Mouse (Mus musculus) heart, embryonic 11.5 days (tissue): ENCODE measurements around the gene Spata33. TPM values are rescaled to one million over a fixed set of nuclear protein-coding genes. Genes with fewer than 3 reads are reported as not detected.
A peak's percentile ranks its signal among the peaks of the same experiment; 100 is the strongest.

Source experiments
- ATAC-seq: fragments of 200-750 bp; cut with Nextera tagmentation; replicated peaks from 2 replicates; pipeline ENCODE4 v1.8.0; 2017; ENCODE audit warnings: moderate library complexity; ENCODE audit not compliant: insufficient number of reproducible peaks, low FRiP score, low TSS enrichment
- H3K27ac ChIP-seq: fragments of 300-500 bp; sonication (generic); 2 replicates; pipeline ENCODE4 v1.5.1; 2014; ENCODE audit warnings: mild to moderate bottlenecking, low read depth, low read length
- H3K27me3 ChIP-seq: fragments of 300-500 bp; sonication (generic); 2 replicates; pipeline ENCODE4 v1.6.1; 2014; ENCODE audit warnings: mild to moderate bottlenecking, low read length, mixed read lengths; ENCODE audit not compliant: control insufficient read depth, insufficient read depth
- H3K36me3 ChIP-seq: fragments of 300-500 bp; sonication (generic); 2 replicates; pipeline ENCODE4 v1.6.1; 2014; ENCODE audit warnings: mild to moderate bottlenecking, low read length, moderate library complexity, mixed read lengths; ENCODE audit not compliant: control insufficient read depth, insufficient read depth
- H3K4me1 ChIP-seq: fragments of 300-500 bp; sonication (generic); 2 replicates; pipeline ENCODE4 v1.6.1; 2014; ENCODE audit warnings: low read length; ENCODE audit not compliant: control insufficient read depth, insufficient read depth
- H3K4me2 ChIP-seq: fragments of 300-500 bp; sonication (generic); 2 replicates; pipeline ENCODE4 v1.6.1; 2014; ENCODE audit warnings: mild to moderate bottlenecking, moderate library complexity
- H3K4me3 ChIP-seq: fragments of 300-500 bp; sonication (generic); 2 replicates; pipeline ENCODE4 v1.5.1; 2014; ENCODE audit warnings: low read depth, low read length
- H3K9ac ChIP-seq: fragments of 300-500 bp; sonication (generic); 2 replicates; pipeline ENCODE4 v1.6.1; 2014; ENCODE audit warnings: mild to moderate bottlenecking, low read depth, low read length, moderate library complexity
- H3K9me3 ChIP-seq: fragments of 300-500 bp; sonication (generic); replicated peaks from 2 replicates; pipeline ENCODE4 v1.6.1; 2016; ENCODE audit warnings: low read length; ENCODE audit not compliant: control insufficient read depth
- WGBS: fragments of 180-500 bp; shearing (Covaris S2); extraction: QIAGEN DNeasy Blood & Tissue Kit; methylation state at CpG from one replicate; pipeline ENCODE4 v1.1.7; 2014; ENCODE audit not compliant: insufficient replicate concordance; 5-methylcytosine and 5-hydroxymethylcytosine counted together
- polyA plus RNA-seq: library from polyadenylated mRNA; unstranded; fragments of >200 nt; fragmentation: Nextera tagmentation; extraction: Ambion mirVana; gene quantifications from 2 replicates; pipeline ENCODE4 v1.2.1, GENCODE M21; 2014

The Spata33 gene
- polyA plus RNA-seq, 1 experiment from 2014 or later: 5.0 TPM

- Histone ChIP-seq H3K9me3 (no peaks in the 10 kb centered on the region), H3K4me2 (peak within 1 kb of the TSS; percentile 80), H3K27ac (no peak within 1 kb of the TSS), H3K4me3 (peak within 1 kb of the TSS; percentile 50), H3K27me3 (peaks cover 31% of the 10 kb centered on the region), H3K4me1 (peaks cover 7% of the 10 kb centered on the region; the same call in 1 of the 2 replicates), H3K36me3 (no peaks in the 10 kb centered on the region), H3K9ac (peak within 1 kb of the TSS; percentile 56)
- WGBS: 2% methylated on average over 57 of the region's 57 CpGs
- peak; percentile 78 for ATAC-seq
Measured at GRCm38 (mm10) chr8:123235520-123236497, 23.2 kb downstream of the Spata33 start, which contains the start of gene Spata2l. Spata2l (minus strand) TSS chr8:123236233.

GRCm38 (mm10) chr8:123239398-123239797 lies 26.8 kb downstream of the Spata33 start:
- no peak for ATAC-seq
- peaks cover 7% of the 10 kb centered on the region; the same call in 1 of the 2 replicates for H3K4me1 ChIP-seq

GRCm38 (mm10) chr8:123242107-123242923 lies 29.7 kb downstream of the Spata33 start:
- H3K27ac ChIP-seq: no peak overlapping the region
- H3K9ac ChIP-seq: no peak overlapping the region
- peaks cover 21% of the 10 kb centered on the region for H3K36me3 ChIP-seq
- H3K4me2 ChIP-seq: no peak overlapping the region
- ATAC-seq: no peak
- H3K9me3 ChIP-seq: no peaks in the 10 kb centered on the region
- WGBS: 78% methylated on average over 7 of the region's 7 CpGs
- H3K4me3 ChIP-seq: no peak overlapping the region
- no peaks in the 10 kb centered on the region for H3K27me3 ChIP-seq
- no peaks in the 10 kb centered on the region for H3K4me1 ChIP-seq

More at GRCm38 (mm10) chr8:123239398-123239797, 26.8 kb downstream of the Spata33 start:
- H3K4me2 ChIP-seq: no peak overlapping the region
- peaks cover 5% of the 10 kb centered on the region for H3K36me3 ChIP-seq
- no peaks in the 10 kb centered on the region for H3K9me3 ChIP-seq
- no peak overlapping the region for H3K4me3 ChIP-seq
- no peak overlapping the region for H3K9ac ChIP-seq
- 88% methylated on average over 10 of the region's 10 CpGs for WGBS
- no peak overlapping the region for H3K27ac ChIP-seq
- peaks cover 17% of the 10 kb centered on the region for H3K27me3 ChIP-seq

- Histone ChIP-seq H3K36me3 (peaks cover 25% of the 10 kb centered on the region), H3K27me3 (no peaks in the 10 kb centered on the region), H3K4me1 (no peaks in the 10 kb centered on the region), H3K4me3 (no peak overlapping the region), H3K27ac (no peak overlapping the region), H3K9me3 (no peaks in the 10 kb centered on the region), H3K4me2 (no peak overlapping the region), H3K9ac (no peak overlapping the region)
- no peak for ATAC-seq
- WGBS: 63% methylated on average over 11 of the region's 11 CpGs
Measured at GRCm38 (mm10) chr8:123243053-123243452, 30.4 kb downstream of the Spata33 start.

GRCm38 (mm10) chr8:123244382-123244781 lies 31.8 kb downstream of the Spata33 start:
- WGBS: 85% methylated on average over 4 of the region's 4 CpGs
- H3K36me3 ChIP-seq: peaks cover 33% of the 10 kb centered on the region
- no peak for ATAC-seq

GRCm38 (mm10) chr8:123245543-123245942 lies 32.9 kb downstream of the Spata33 start:
- no peak overlapping the region for H3K27ac ChIP-seq
- H3K36me3 ChIP-seq: peaks cover 39% of the 10 kb centered on the region
- H3K9ac ChIP-seq: no peak overlapping the region
- ATAC-seq: no peak
- no peaks in the 10 kb centered on the region for H3K27me3 ChIP-seq
- 87% methylated on average over 12 of the region's 12 CpGs for WGBS
- H3K4me1 ChIP-seq: no peaks in the 10 kb centered on the region
- no peak overlapping the region for H3K4me3 ChIP-seq
- no peak overlapping the region for H3K4me2 ChIP-seq
- H3K9me3 ChIP-seq: no peaks in the 10 kb centered on the region

More at GRCm38 (mm10) chr8:123244382-123244781, 31.8 kb downstream of the Spata33 start:
- no peaks in the 10 kb centered on the region for H3K4me1 ChIP-seq
- H3K9ac ChIP-seq: no peak overlapping the region
- H3K27ac ChIP-seq: no peak overlapping the region
- no peaks in the 10 kb centered on the region for H3K27me3 ChIP-seq
- H3K4me3 ChIP-seq: no peak overlapping the region
- no peaks in the 10 kb centered on the region for H3K9me3 ChIP-seq
- no peak overlapping the region for H3K4me2 ChIP-seq

- H3K9me3 ChIP-seq: no peaks in the 10 kb centered on the region
- H3K27me3 ChIP-seq: no peaks in the 10 kb centered on the region
- 92% methylated on average over 6 of the region's 6 CpGs for whole genome bisulfite sequencing
- H3K4me1 ChIP-seq: peaks cover 5% of the 10 kb centered on the region
- H3K4me2 ChIP-seq: no peak overlapping the region
- H3K9ac ChIP-seq: no peak overlapping the region
- H3K4me3 ChIP-seq: no peak overlapping the region
- no peak for ATAC-seq
- no peak overlapping the region for H3K27ac ChIP-seq
- H3K36me3 ChIP-seq: peaks cover 42% of the 10 kb centered on the region
Measured at GRCm38 (mm10) chr8:123247748-123248147, 35.1 kb downstream of the Spata33 start.

- H3K27ac ChIP-seq: no peak overlapping the region
- no peak for ATAC-seq
- H3K9ac ChIP-seq: no peak overlapping the region
- H3K27me3 ChIP-seq: no peaks in the 10 kb centered on the region
- H3K4me1 ChIP-seq: peaks cover 11% of the 10 kb centered on the region
- no peak overlapping the region for H3K4me2 ChIP-seq
- H3K9me3 ChIP-seq: no peaks in the 10 kb centered on the region
- no peak overlapping the region for H3K4me3 ChIP-seq
- 93% methylated on average over 8 of the region's 8 CpGs for WGBS
- peaks cover 42% of the 10 kb centered on the region for H3K36me3 ChIP-seq
Measured at GRCm38 (mm10) chr8:123248596-123248995, 36.0 kb downstream of the Spata33 start.
